Mouse (Mus musculus): Measurements from ENCODE around the gene Zfp750.

GRCm38 (mm10) chr11:121542471-121542870 lies 23.3 kb upstream of the Zfp750 start:
- TF ChIP-seq EP300 (IDR thresholded peaks at IDR 0.05; ENCODE audit: low read depth), result no peak
- no peak for TF ChIP-seq CTCF (IDR thresholded peaks at IDR 0.05; ENCODE audit: low read depth)
